Mouse (Mus musculus): Measurements from ENCODE around the gene Pak4. TPM values are rescaled to one million over a fixed set of nuclear protein-coding genes. Genes with fewer than 3 reads are reported as not detected.

Gene Pak4
- polyA plus RNA-seq, 1 experiment from 2014 or later, result 20.9 TPM

DNA sequence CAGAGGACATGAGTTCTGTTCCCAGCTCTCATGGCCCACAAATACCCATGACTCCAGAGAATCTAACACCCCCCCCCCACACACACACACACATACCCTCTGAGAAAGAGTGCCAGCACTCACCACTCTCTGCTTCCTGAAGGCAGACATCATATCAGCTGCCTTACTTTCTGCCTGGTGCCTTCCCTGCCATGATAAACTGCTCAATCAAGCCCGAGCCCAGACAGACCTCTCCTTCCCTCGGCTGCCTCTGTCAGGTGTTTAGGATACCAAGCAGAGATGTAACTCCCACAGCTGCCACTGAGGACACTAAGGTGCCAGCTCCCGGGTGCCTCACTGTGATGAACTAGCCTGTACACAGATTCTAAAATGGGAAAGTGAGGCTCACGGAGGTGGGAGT, 13.5 kb downstream of the Pak4 start:
- no peak for ATAC-seq (replicated peaks)

DNA sequence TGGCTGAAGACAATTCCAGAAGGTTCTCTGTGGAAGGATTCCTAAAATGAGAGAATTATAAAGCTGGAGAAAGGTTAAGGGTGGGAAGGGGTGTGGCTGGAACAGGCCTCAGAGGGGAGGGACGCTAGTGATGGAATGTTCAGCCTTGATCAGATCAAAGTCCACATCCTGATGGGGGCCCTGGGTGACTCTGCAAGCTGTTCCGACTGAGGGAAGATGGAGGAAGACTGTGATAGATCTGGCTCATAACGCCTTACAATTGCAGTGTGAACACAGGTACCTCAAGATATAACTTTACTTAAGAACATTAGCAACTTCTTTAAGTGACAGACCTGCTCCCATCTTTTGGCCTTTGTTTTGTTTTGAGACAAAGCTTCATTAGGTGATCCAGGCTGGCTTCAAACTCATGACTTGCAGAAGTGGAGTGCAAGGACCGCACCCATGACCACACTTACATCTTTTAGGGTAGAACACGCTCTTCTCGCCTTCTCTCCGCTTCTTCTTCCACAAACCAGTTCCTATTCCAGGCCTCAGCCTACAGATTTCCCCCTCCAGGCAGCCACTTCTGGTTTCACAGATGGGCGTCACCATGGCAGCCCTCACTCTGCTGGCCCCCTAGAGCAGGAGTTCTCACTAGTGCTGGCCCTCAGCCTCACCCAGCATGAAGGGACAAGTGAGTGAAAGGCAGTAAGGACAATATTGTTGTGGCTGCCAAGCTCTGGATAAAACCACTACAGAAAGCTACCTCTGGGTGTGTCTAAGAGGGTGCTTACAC, 14.2 kb downstream of the Pak4 start:
- Histone ChIP-seq H3K4me3 (no peak overlapping the region), H3K9ac (no peak overlapping the region), H3K27ac (no peak overlapping the region), H3K4me2 (no peak overlapping the region), H3K4me1 (peaks cover 13% of the 10 kb centered on the region), H3K9me3 (no peaks in the 10 kb centered on the region), H3K27me3 (replicated peaks) (no peaks in the 10 kb centered on the region), H3K36me3 (replicated peaks) (no peaks in the 10 kb centered on the region)
- 86% methylated on average over 8 of the region's 8 CpGs for WGBS
- no peak for ATAC-seq (replicated peaks)

More for the DNA sequence above, 13.5 kb downstream of the Pak4 start:
- H3K36me3 ChIP-seq (replicated peaks), result no peaks in the 10 kb centered on the region
- H3K4me1 ChIP-seq, result peaks cover 13% of the 10 kb centered on the region
- H3K9me3 ChIP-seq, result no peaks in the 10 kb centered on the region
- no peak overlapping the region for H3K4me2 ChIP-seq
- WGBS, result 89% methylated on average over 4 of the region's 4 CpGs
- H3K27me3 ChIP-seq (replicated peaks), result no peaks in the 10 kb centered on the region
- no peak overlapping the region for H3K27ac ChIP-seq
- no peak overlapping the region for H3K9ac ChIP-seq
- H3K4me3 ChIP-seq, result no peak overlapping the region

DNA sequence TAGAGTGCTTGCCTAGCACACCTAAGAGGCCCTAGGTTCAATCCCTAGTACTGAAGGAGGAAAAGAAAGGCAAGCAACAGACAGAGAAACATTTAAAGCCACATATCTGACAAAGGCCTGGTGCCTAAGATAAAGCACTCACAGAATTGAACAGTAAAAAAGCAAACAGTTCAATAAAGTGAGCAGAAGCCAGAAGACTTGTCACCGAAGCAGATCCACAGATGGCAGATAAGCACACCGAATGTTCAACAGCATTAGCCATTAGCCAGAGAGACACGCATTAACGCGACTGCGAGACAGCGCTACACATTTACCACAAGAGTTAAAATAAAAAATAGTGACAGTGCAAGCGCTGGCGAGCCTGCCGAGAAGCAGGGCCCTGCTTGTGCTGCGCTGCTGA, 15.1 kb downstream of the Pak4 start:
- H3K4me2 ChIP-seq, result no peak overlapping the region
- H3K27ac ChIP-seq, result no peak overlapping the region
- no peak overlapping the region for H3K9ac ChIP-seq
- WGBS, result 78% methylated on average over 11 of the region's 11 CpGs
- H3K9me3 ChIP-seq, result no peaks in the 10 kb centered on the region
- no peaks in the 10 kb centered on the region for H3K27me3 ChIP-seq (replicated peaks)
- no peak for ATAC-seq (replicated peaks)
- peaks cover 13% of the 10 kb centered on the region for H3K4me1 ChIP-seq
- no peak overlapping the region for H3K4me3 ChIP-seq
- no peaks in the 10 kb centered on the region for H3K36me3 ChIP-seq (replicated peaks)

DNA sequence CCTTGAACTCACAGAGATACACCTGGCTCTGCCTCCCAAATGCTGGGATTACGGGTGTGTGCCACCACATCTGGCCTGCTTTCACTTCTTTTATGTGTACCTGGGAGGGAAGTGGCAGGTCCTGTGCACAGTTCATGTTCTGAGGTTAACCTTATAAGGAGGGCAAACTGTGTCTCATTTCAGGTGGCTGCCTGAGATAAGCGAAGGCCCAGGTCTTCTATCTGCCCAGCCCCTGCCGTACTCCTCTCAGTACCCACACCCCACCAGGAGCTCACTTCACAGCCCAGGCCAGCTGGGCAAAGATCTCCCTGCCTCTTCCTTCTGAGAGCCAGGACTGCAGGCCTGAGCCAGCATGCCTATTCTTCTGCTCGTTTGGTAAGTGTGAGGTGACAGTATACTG, 16.3 kb downstream of the Pak4 start:
- H3K4me1 ChIP-seq, result peaks cover 6% of the 10 kb centered on the region
- no peak overlapping the region for H3K27ac ChIP-seq
- no peaks in the 10 kb centered on the region for H3K9me3 ChIP-seq
- H3K4me2 ChIP-seq, result no peak overlapping the region
- no peaks in the 10 kb centered on the region for H3K27me3 ChIP-seq (replicated peaks)
- WGBS, result 91% methylated on average over 4 of the region's 4 CpGs
- no peak overlapping the region for H3K4me3 ChIP-seq
- H3K36me3 ChIP-seq (replicated peaks), result no peaks in the 10 kb centered on the region
- no peak for ATAC-seq (replicated peaks)
- no peak overlapping the region for H3K9ac ChIP-seq

DNA sequence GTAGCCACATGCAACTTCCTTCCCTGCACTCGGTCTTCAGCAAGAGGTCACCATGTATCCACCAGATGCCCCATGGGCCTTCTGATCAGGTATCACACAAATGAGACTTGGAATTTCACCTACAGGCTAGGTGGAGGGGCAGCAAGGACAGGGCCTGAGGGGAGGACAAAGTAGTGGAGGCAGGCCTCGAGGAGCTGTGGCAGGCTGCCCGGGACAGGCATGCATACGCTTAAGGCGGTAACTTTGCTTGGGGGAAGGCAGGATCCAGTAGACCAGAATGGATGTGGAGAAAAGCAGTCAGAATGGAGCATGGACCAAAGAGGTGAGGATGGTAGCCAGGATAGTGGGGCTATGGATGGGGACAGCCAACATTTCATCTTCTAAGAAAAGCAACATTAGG, 18.2 kb downstream of the Pak4 start:
- Histone ChIP-seq H3K4me2 (no peak overlapping the region), H3K9me3 (no peaks in the 10 kb centered on the region), H3K27me3 (replicated peaks) (no peaks in the 10 kb centered on the region), H3K4me1 (peaks cover 7% of the 10 kb centered on the region; the same call in 1 of the 2 replicates), H3K27ac (no peak overlapping the region), H3K9ac (no peak overlapping the region), H3K4me3 (no peak overlapping the region), H3K36me3 (replicated peaks) (no peaks in the 10 kb centered on the region)
- no peak for ATAC-seq (replicated peaks)
- WGBS, result 80% methylated on average over 5 of the region's 5 CpGs

DNA sequence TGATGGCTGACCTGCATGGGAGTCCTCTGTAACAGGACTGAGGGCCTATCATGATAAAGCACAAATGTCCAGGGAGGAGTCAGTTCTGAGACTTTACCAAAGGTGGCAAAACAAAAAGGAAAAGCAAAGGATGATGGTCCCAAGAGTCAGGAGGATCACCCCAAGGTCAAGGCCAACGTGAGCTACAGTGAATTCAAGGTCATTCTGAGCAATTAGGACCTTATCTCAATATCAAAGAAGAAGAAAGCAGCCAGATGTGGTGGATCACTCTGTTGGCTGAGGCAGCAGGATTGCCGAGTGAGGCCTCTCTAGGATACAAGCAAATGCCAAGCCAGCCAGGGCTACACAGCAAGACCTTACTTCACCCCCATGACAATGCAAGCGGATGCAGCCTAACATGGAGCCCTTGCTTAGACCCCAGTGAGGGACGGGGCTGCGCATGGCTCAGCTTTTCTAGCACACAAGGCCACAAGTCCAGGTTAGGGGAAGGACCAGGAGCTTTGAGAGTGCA, 19.4 kb downstream of the Pak4 start:
- no peaks in the 10 kb centered on the region for H3K9me3 ChIP-seq
- H3K4me2 ChIP-seq, result no peak overlapping the region
- 81% methylated on average over 5 of the region's 5 CpGs for WGBS
- ATAC-seq (replicated peaks), result no peak
- no peak overlapping the region for H3K9ac ChIP-seq
- H3K4me1 ChIP-seq, result peaks cover 7% of the 10 kb centered on the region; the same call in 1 of the 2 replicates
- no peaks in the 10 kb centered on the region for H3K36me3 ChIP-seq (replicated peaks)
- H3K27me3 ChIP-seq (replicated peaks), result no peaks in the 10 kb centered on the region
- H3K4me3 ChIP-seq, result no peak overlapping the region
- no peak overlapping the region for H3K27ac ChIP-seq

DNA sequence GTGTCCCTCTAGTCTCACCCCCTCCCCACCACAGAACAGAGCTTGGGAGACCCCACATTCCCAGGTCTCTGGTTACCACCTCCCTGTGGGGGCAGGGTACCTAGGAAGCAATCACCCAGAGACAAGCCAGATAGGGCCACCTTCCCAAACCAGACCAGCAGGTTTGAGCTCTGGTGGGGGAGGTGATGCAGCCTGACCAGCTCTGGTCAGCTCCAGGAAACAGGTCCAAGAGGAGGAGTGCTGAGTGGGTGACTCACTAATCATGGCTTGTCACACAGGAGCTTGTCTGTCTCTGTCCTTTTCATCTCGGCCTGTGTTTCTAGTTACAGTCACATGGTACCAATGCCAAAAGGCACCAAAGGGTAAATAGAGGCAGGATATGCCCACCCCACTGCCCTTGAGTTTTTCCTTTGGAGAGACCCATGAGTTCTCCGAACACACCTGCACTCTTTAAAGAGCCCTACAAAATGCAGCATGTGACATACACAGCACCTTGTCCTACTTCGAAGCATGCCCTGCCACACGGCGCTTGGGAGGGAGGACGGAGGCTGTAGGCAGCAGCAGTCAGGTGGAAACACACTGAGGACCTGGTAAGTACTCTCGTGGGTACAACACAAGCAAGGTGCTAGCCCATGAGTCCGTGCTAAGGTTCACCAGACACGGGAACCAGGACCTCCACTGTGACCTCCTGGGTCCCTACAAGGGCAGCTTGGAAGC, 20.0 kb downstream of the Pak4 start:
- no peak overlapping the region for H3K9ac ChIP-seq
- H3K36me3 ChIP-seq (replicated peaks), result no peaks in the 10 kb centered on the region
- no peak overlapping the region for H3K4me2 ChIP-seq
- peaks cover 7% of the 10 kb centered on the region; the same call in 1 of the 2 replicates for H3K4me1 ChIP-seq
- H3K27me3 ChIP-seq (replicated peaks), result no peaks in the 10 kb centered on the region
- no peak for ATAC-seq (replicated peaks)
- no peaks in the 10 kb centered on the region for H3K9me3 ChIP-seq
- H3K27ac ChIP-seq, result no peak overlapping the region
- no peak overlapping the region for H3K4me3 ChIP-seq
- WGBS, result 87% methylated on average over 9 of the region's 9 CpGs

DNA sequence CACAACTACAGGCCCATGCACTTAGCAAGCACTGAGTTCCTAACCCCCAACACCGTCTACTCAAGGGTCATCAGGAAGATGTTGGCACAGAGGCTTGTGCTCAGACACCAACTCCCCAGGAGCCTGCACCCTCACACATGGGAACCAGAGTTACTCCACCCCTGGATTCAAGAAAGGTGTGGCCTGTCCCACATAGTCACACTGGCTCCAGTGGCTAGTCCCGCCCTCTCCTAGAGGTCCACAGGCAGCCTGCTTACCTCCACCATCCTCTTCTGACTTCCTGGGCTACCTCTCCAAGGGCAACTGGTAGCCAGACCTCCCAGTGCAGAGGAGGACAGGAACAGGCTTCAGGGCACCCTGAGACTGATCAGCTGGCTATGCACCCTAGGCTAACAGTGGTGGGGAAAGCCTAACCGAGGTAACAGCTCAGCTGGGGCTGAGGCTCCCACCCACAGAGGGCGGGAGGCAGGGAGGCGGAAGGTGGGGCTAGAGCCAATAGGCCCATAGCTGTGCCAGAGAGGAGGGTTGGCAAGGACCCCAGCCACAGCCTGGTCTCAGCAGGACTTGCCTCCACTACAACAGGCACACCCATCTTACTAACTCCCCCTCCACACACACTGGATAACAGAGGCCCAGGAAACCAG, 21.6 kb downstream of the Pak4 start:
- H3K4me3 ChIP-seq, result no peak overlapping the region
- H3K27ac ChIP-seq, result no peak overlapping the region
- peaks cover 7% of the 10 kb centered on the region; the same call in 1 of the 2 replicates for H3K4me1 ChIP-seq
- no peaks in the 10 kb centered on the region for H3K27me3 ChIP-seq (replicated peaks)
- H3K36me3 ChIP-seq (replicated peaks), result no peaks in the 10 kb centered on the region
- no peak overlapping the region for H3K9ac ChIP-seq
- no peaks in the 10 kb centered on the region for H3K9me3 ChIP-seq
- no peak overlapping the region for H3K4me2 ChIP-seq
- 0 out of 2 replicates have a peak, but pooled peaks have one; percentile 35 for ATAC-seq (replicated peaks)
- 76% methylated on average over 5 of the region's 5 CpGs for WGBS

DNA sequence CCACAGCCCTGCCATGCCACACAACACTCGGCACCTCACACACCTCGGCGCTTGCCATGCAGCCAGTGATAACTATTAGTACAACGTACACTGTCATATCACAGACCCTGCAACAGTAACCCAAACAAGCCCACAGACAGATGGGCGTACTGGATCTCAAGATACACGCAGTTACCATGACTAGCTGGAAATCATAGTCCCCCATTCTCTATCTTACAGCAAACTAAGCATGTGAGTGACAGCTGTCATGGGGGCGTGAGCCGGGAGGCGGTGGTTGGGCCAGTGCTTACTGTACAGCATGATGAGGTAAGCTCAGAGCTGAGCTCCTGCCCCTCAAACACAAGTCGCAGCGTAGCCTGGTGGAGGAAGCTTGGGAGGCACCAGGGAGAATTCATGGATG, 22.4 kb downstream of the Pak4 start:
- Histone ChIP-seq H3K4me2 (no peak overlapping the region), H3K27me3 (replicated peaks) (no peaks in the 10 kb centered on the region), H3K4me1 (peaks cover 7% of the 10 kb centered on the region; the same call in 1 of the 2 replicates), H3K9ac (no peak overlapping the region), H3K36me3 (replicated peaks) (no peaks in the 10 kb centered on the region), H3K4me3 (no peak overlapping the region), H3K9me3 (no peaks in the 10 kb centered on the region), H3K27ac (no peak overlapping the region)
- no peak for ATAC-seq (replicated peaks)
- WGBS, result 96% methylated on average over 11 of the region's 11 CpGs

DNA sequence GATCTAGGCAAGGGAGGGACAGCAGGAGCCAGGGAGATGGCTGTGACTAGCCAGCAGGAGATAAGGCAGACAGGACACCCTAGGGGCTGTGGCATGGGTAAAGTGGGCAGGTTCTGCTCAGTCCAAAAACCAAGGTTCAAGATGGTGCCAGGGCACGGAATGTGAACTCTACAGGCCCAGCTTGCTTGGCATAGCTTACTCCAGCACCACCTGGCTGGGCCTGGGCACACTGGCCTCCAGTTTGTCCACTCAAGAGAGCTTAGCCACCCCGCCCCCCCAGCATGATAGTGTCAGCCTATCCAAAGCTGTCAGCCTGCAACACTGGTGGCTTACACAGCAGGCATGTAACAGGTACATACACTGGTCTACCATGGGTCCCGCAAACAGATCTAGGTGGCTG, 24.7 kb downstream of the Pak4 start:
- H3K4me3 ChIP-seq, result no peak overlapping the region
- H3K27me3 ChIP-seq (replicated peaks), result no peaks in the 10 kb centered on the region
- H3K9me3 ChIP-seq, result no peaks in the 10 kb centered on the region
- H3K9ac ChIP-seq, result no peak overlapping the region
- WGBS, result 98% methylated on average over 3 of the region's 3 CpGs
- H3K36me3 ChIP-seq (replicated peaks), result no peaks in the 10 kb centered on the region
- ATAC-seq (replicated peaks), result no peak
- H3K4me1 ChIP-seq, result peaks cover 7% of the 10 kb centered on the region; the same call in 1 of the 2 replicates
- H3K4me2 ChIP-seq, result no peak overlapping the region
- no peak overlapping the region for H3K27ac ChIP-seq

DNA sequence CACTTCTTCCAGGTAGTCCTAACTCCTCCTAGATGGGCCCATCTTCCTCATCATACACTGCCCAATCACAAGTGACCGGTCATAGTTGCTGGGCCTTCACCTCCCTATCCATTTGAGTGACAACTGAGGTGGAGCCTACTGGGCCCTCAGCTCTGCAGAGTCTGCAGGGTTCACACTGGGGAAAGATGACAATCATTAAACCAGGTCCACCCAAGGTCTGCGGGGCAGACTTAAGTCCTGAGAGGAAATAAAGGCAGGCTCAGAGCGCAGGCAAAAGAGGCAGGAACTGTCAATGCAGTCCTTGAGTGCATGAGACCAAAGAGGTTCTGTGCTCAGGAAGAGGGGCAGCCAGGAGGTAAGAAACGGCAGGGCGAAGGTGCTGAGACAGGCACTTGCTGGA, 25.3 kb downstream of the Pak4 start:
- H3K36me3 ChIP-seq (replicated peaks), result peaks cover 3% of the 10 kb centered on the region; the same call in 1 of the 2 replicates
- H3K9me3 ChIP-seq, result no peaks in the 10 kb centered on the region
- H3K27ac ChIP-seq, result no peak overlapping the region
- WGBS, result 94% methylated on average over 5 of the region's 5 CpGs
- H3K27me3 ChIP-seq (replicated peaks), result no peaks in the 10 kb centered on the region
- ATAC-seq (replicated peaks), result no peak
- peaks cover 7% of the 10 kb centered on the region; the same call in 1 of the 2 replicates for H3K4me1 ChIP-seq
- H3K9ac ChIP-seq, result no peak overlapping the region
- H3K4me2 ChIP-seq, result no peak overlapping the region
- H3K4me3 ChIP-seq, result no peak overlapping the region

DNA sequence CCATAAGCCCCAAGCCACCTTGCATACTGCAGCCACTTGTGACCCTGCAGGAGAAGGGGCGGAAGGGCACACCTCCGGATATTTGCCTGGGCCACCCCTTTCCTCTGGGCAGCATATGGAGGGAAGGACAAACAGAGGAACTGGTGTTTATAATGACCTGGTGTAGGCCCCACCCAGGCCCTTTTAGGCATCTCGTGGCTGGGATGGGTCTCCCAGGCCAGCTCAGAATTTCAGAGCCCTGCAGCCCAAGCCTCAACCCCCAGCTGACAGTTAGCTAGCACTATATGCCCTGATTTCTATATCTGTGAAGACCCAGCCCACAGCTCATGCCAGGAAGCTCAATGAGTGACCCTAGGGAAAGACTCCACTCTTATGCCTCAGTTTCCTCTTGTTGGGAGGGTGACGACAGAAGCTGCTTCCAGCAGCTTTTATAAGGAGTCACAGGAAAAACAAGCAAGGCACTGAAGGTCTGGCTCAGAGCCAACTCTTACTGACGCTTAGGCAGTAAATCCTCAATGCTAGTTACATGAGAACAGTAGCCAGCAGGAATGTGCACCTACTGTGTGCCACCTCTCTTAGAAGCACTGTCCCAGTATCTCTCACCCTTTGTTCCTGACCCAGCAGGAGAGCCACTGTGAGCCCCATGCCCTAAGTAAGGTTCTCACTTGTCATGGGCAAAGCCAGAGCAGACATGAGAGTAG, 26.9 kb downstream of the Pak4 start:
- H3K36me3 ChIP-seq (replicated peaks), result peaks cover 11% of the 10 kb centered on the region; the same call in 1 of the 2 replicates
- no peak overlapping the region for H3K9ac ChIP-seq
- no peaks in the 10 kb centered on the region for H3K4me1 ChIP-seq
- ATAC-seq (replicated peaks), result no peak
- H3K27ac ChIP-seq, result no peak overlapping the region
- 55% methylated on average over 5 of the region's 5 CpGs for WGBS
- H3K27me3 ChIP-seq (replicated peaks), result no peaks in the 10 kb centered on the region
- H3K4me2 ChIP-seq, result no peak overlapping the region
- H3K9me3 ChIP-seq, result no peaks in the 10 kb centered on the region
- no peak overlapping the region for H3K4me3 ChIP-seq
